19 mouse cellular contexts compared by ENCODE assay signal in genomic region chr7:127926066-127926465, GRCm38 (mm10). TPM values are rescaled to one million over a fixed set of nuclear protein-coding genes. Genes with fewer than 3 reads are reported as not detected.
DNase-seq lines count a peak whose midpoint lies in the region; ATAC-seq and TF ChIP-seq lines count a peak whose summit lies in the region.
"Had no signal": no experiment of that assay in that cellular context is flagged by ENCODE, and none has a peak within 500 bp of the region (broad histone marks: within the 10 kb centered on the region; RNA-seq: fewer than 3 reads in every experiment).

No protein-coding gene starts in this region.

- H3K27ac ChIP-seq in lung, postnatal 0 days (ENCODE audit: low read length): peak overlapping the region; percentile 95
- H3K27ac ChIP-seq in midbrain, embryonic 14.5 days (replicated peaks; ENCODE audit: low read depth, low read length): no peak overlapping the region
- H3K27ac ChIP-seq: heart, adult 2 months; layer of hippocampus, adult 2 months; macrophage; midbrain, embryonic 12.5 days had no signal

- no peak for ATAC-seq in lung, postnatal 0 days
- no peak for ATAC-seq in midbrain, embryonic 14.5 days (ENCODE audit: low FRiP score, low TSS enrichment)
- ATAC-seq: forebrain, embryonic 14.5 days; hindbrain, embryonic 16.5 days had no signal

- H3K4me3 ChIP-seq in lung, postnatal 0 days (ENCODE audit: low read depth, low read length): peak overlapping the region; percentile 8; the same call in 1 of the 2 replicates
- no peak overlapping the region for H3K4me3 ChIP-seq in midbrain, embryonic 14.5 days (replicated peaks; ENCODE audit: low read depth, low read length)
- H3K4me3 ChIP-seq: embryonic facial prominence, embryonic 12.5 days; heart, adult 2 months; layer of hippocampus, adult 2 months; midbrain, embryonic 12.5 days; myocyte had no signal

- no peaks in the 10 kb centered on the region for H3K27me3 ChIP-seq in lung, postnatal 0 days (replicated peaks; ENCODE audit: insufficient read depth, low read length)
- peaks cover 17% of the 10 kb centered on the region for H3K27me3 ChIP-seq in midbrain, embryonic 14.5 days (ENCODE audit: control insufficient read depth, insufficient read depth, low read length)

- no peak for DNase-seq in lung, postnatal 0 days (ENCODE audit: low spot score)
- no peak for DNase-seq in lung, postnatal 10 days
- DNase-seq in kidney, adult 18-20 months: peak; percentile 76
- DNase-seq in kidney, postnatal 14 days: peak; percentile 82
- no peak for DNase-seq in urinary bladder, postnatal 10 days (ENCODE audit: low spot score)
- DNase-seq in midbrain, embryonic 14.5 days: no peak
- no peak for DNase-seq in heart, postnatal 4 days
- DNase-seq: cerebellum, adult 11 months; heart, adult 2 months; thymus, adult 18-20 months had no signal

- 71% methylated on average over 8 of the region's 8 CpGs for WGBS in lung, postnatal 0 days
- 84% methylated on average over 8 of the region's 8 CpGs for WGBS in midbrain, embryonic 14.5 days

- H3K9ac ChIP-seq in lung, postnatal 0 days (replicated peaks; ENCODE audit: low read depth): 0 out of 2 replicates have a peak overlapping the region, but pooled peaks have one; percentile 16
- no peak overlapping the region for H3K9ac ChIP-seq in midbrain, embryonic 14.5 days (replicated peaks; ENCODE audit: low read length)
- H3K9ac ChIP-seq: embryonic facial prominence, embryonic 12.5 days had no signal

- H3K4me2 ChIP-seq in lung, postnatal 0 days (replicated peaks; ENCODE audit: low read depth, low read length): peak overlapping the region; percentile 63
- H3K4me2 ChIP-seq in midbrain, embryonic 14.5 days (ENCODE audit: low read length): no peak overlapping the region
- H3K4me2 ChIP-seq: embryonic facial prominence, embryonic 12.5 days; midbrain, embryonic 12.5 days had no signal

- TF ChIP-seq CTCF in lung, postnatal 0 days (IDR thresholded peaks at IDR 0.05): no peak

- 0 out of 2 replicates have a peak, but pooled peaks cover 12% of the 10 kb centered on the region for H3K36me3 ChIP-seq in lung, postnatal 0 days (ENCODE audit: insufficient read depth, low read length)
- H3K36me3 ChIP-seq in midbrain, embryonic 14.5 days (ENCODE audit: control insufficient read depth, insufficient read depth, low read length): peaks cover 61% of the 10 kb centered on the region

- no peak for TF ChIP-seq EP300 in lung, postnatal 0 days (IDR thresholded peaks at IDR 0.05)

- H3K9me3 ChIP-seq in lung, postnatal 0 days (ENCODE audit: low read length): no peaks in the 10 kb centered on the region
- no peaks in the 10 kb centered on the region for H3K9me3 ChIP-seq in midbrain, embryonic 14.5 days (ENCODE audit: control insufficient read depth, low read length)
- H3K9me3 ChIP-seq: embryonic facial prominence, embryonic 12.5 days; G1E; midbrain, embryonic 12.5 days had no signal

- H3K4me1 ChIP-seq in lung, postnatal 0 days (ENCODE audit: insufficient read depth, low read depth, low read length): peaks cover 4% of the 10 kb centered on the region; the same call in 1 of the 2 replicates
- no peaks in the 10 kb centered on the region for H3K4me1 ChIP-seq in midbrain, embryonic 14.5 days (ENCODE audit: control insufficient read depth, insufficient read depth, low read length)

RNA-seq across cellular contexts. Expression of gene Prss8, which starts 3.8 kb away (rescaled TPM):
- 141 and 152 TPM in 2 replicates for polyA plus RNA-seq in lung, postnatal 0 days (2015; fragmentation: Nextera tagmentation; extraction: Ambion mirVana)
- polyA plus RNA-seq in midbrain, embryonic 14.5 days (2014; fragmentation: Nextera tagmentation; extraction: Ambion mirVana): 0.28 TPM in 1 of 2 replicates, not detected in the other
- total RNA-seq in heart, postnatal 4 days (2021): not detected
- total RNA-seq: gastrocnemius, adult 18-20 months; heart, adult 2 months had no signal
- polyA plus RNA-seq: G1E, macrophage had no signal

RNA-seq across cellular contexts. Expression of gene Kat8, which starts 13.8 kb away (rescaled TPM):
- 21.1 TPM in 2 replicates for polyA plus RNA-seq in lung, postnatal 0 days (2015; fragmentation: Nextera tagmentation; extraction: Ambion mirVana)
- 44.1 and 51.2 TPM in 2 replicates for polyA plus RNA-seq in midbrain, embryonic 14.5 days (2014; fragmentation: Nextera tagmentation; extraction: Ambion mirVana)
- 10 to 100 TPM; 13.0 to 13.9 TPM for total RNA-seq in heart, postnatal 4 days (2021)

RNA-seq across cellular contexts. Expression of gene Prss36, which starts 20.5 kb away (rescaled TPM):
- polyA plus RNA-seq in lung, postnatal 0 days (2015; fragmentation: Nextera tagmentation; extraction: Ambion mirVana): 9.2 and 10.0 TPM in 2 replicates
- polyA plus RNA-seq in midbrain, embryonic 14.5 days (2014; fragmentation: Nextera tagmentation; extraction: Ambion mirVana): 10.4 and 12.0 TPM in 2 replicates
- total RNA-seq in heart, postnatal 4 days (2021): 1 to 10 TPM; 4.0 to 4.8 TPM

RNA-seq across cellular contexts. Expression of gene Bckdk, which starts 22.2 kb away (rescaled TPM):
- polyA plus RNA-seq in lung, postnatal 0 days (2015; fragmentation: Nextera tagmentation; extraction: Ambion mirVana): 74.4 and 81.2 TPM in 2 replicates
- 66.1 and 77.3 TPM in 2 replicates for polyA plus RNA-seq in midbrain, embryonic 14.5 days (2014; fragmentation: Nextera tagmentation; extraction: Ambion mirVana)
- 100 to 1,000 TPM; 102 to 113 TPM for total RNA-seq in heart, postnatal 4 days (2021)

RNA-seq across cellular contexts. Expression of gene Vkorc1, which starts 30.6 kb away (rescaled TPM):
- polyA plus RNA-seq in lung, postnatal 0 days (2015; fragmentation: Nextera tagmentation; extraction: Ambion mirVana): 134 TPM in 2 replicates
- polyA plus RNA-seq in midbrain, embryonic 14.5 days (2014; fragmentation: Nextera tagmentation; extraction: Ambion mirVana): 53.2 and 64.0 TPM in 2 replicates
- 10 to 100 TPM; 30.3 to 32.0 TPM for total RNA-seq in heart, postnatal 4 days (2021)

Comparison
In these comparisons a context has a peak if more than half of its experiments do, and no peak if none do; other contexts are left out.
1. DNase-seq: peak in kidney, adult 18-20 months (single experiment) and kidney, postnatal 14 days (single experiment); none in lung, postnatal 0 days (single experiment), lung, postnatal 10 days (single experiment), urinary bladder, postnatal 10 days (single experiment), midbrain, embryonic 14.5 days (single experiment) and heart, postnatal 4 days (single experiment).
2. RNA of gene Prss8, which starts 3.8 kb away (polyA plus RNA-seq): 141 to 152 TPM in lung, postnatal 0 days; 0.28 TPM in midbrain, embryonic 14.5 days; every median in the first group is over 100 times any median in the second.